Mouse (Mus musculus) embryonic fibroblast, embryonic 13.5 days (primary cell): Measurements from ENCODE around the gene Ubxn6.

Source experiments
- CTCF ChIP-seq: IDR thresholded peaks from 2 replicates; pipeline ENCODE4 v1.5.1; 2011; ENCODE audit warnings: mild to moderate bottlenecking, control low read depth, low read length, moderate library complexity, borderline replicate concordance; ENCODE audit not compliant: insufficient read depth
- POLR2A ChIP-seq: IDR thresholded peaks from 2 replicates; pipeline ENCODE4 v1.6.1; 2011; ENCODE audit warnings: low read depth, mild to moderate bottlenecking, control low read depth, low read length, moderate library complexity

GRCm38 (mm10) chr17:56116193-56116592 lies 41.4 kb upstream of the Ubxn6 start:
- TF ChIP-seq POLR2A (no peak), CTCF (no peak)
